ENCODE assay signal across 17 mouse cellular contexts in genomic region chr12:24918575-24919262, GRCm38 (mm10). TPM values are rescaled to one million over a fixed set of nuclear protein-coding genes. Genes with fewer than 3 reads are reported as not detected.
DNase-seq lines count a peak whose midpoint lies in the region; ATAC-seq and TF ChIP-seq lines count a peak whose summit lies in the region.
"Had no signal": no experiment of that assay in that cellular context is flagged by ENCODE, and none has a peak within 500 bp of the region (broad histone marks: within the 10 kb centered on the region; RNA-seq: fewer than 3 reads in every experiment).

No protein-coding gene starts in this region.

- 58% methylated on average over 12 of the region's 12 CpGs for WGBS in kidney, postnatal 0 days
- 48% methylated on average over 12 of the region's 12 CpGs for WGBS in midbrain, embryonic 14.5 days

- 0 out of 2 replicates have a peak overlapping the region, but pooled peaks have one; percentile 6 for H3K27ac ChIP-seq in kidney, postnatal 0 days
- peak overlapping the region; percentile 1; the same call in 1 of the 2 replicates for H3K27ac ChIP-seq in midbrain, embryonic 14.5 days (replicated peaks; ENCODE audit: low read depth, low read length)
- H3K27ac ChIP-seq: gastrocnemius, adult 2 months; stomach, postnatal 0 days had no signal

- peak; percentile 75 for DNase-seq in heart, adult 11 months
- no peak for DNase-seq in heart, adult 9 months (ENCODE audit: low spot score in 2 of 2)
- DNase-seq in kidney, postnatal 0 days (ENCODE audit: low spot score): no peak
- no peak for DNase-seq in kidney, adult 8-10 months
- peak; percentile 46 for DNase-seq in brain, embryonic 14.5 days (ENCODE audit: low read depth)
- no peak for DNase-seq in midbrain, embryonic 14.5 days
- DNase-seq in urinary bladder, postnatal 4 days (ENCODE audit: low spot score in 2 of 2): no peak
- DNase-seq in gastrocnemius, postnatal 36 days: no peak
- DNase-seq: B cell, adult 2 months; cerebellum, adult 9-10 months; gastrocnemius, adult 2 months; heart, postnatal 36 days; lung, adult 18-20 months; lung, postnatal 14 days had no signal

- 0 out of 2 replicates have a peak, but pooled peaks cover 3% of the 10 kb centered on the region for H3K36me3 ChIP-seq in kidney, postnatal 0 days (ENCODE audit: insufficient read depth, low read length)
- 0 out of 2 replicates have a peak, but pooled peaks cover 9% of the 10 kb centered on the region for H3K36me3 ChIP-seq in midbrain, embryonic 14.5 days (ENCODE audit: control insufficient read depth, insufficient read depth, low read length)

- no peak overlapping the region for H3K4me2 ChIP-seq in kidney, postnatal 0 days (ENCODE audit: low read length)
- no peak overlapping the region for H3K4me2 ChIP-seq in midbrain, embryonic 14.5 days (ENCODE audit: low read length)
- H3K4me2 ChIP-seq: liver, embryonic 11.5 days had no signal

- H3K9ac ChIP-seq in kidney, postnatal 0 days (ENCODE audit: low read depth, low read length): no peak overlapping the region
- no peak overlapping the region for H3K9ac ChIP-seq in midbrain, embryonic 14.5 days (replicated peaks; ENCODE audit: low read length)

- ATAC-seq in kidney, postnatal 0 days (replicated peaks; ENCODE audit: low FRiP score, low read depth): no peak
- no peak for ATAC-seq in midbrain, embryonic 14.5 days (ENCODE audit: low FRiP score, low TSS enrichment)
- ATAC-seq: intestine, embryonic 16.5 days had no signal

- no peaks in the 10 kb centered on the region for H3K27me3 ChIP-seq in kidney, postnatal 0 days (ENCODE audit: insufficient read depth, low read length)
- no peaks in the 10 kb centered on the region for H3K27me3 ChIP-seq in midbrain, embryonic 14.5 days (ENCODE audit: control insufficient read depth, insufficient read depth, low read length)

- no peak for TF ChIP-seq CTCF in kidney, postnatal 0 days (IDR thresholded peaks at IDR 0.05; ENCODE audit: low read depth)
- TF ChIP-seq CTCF in brain, embryonic 14.5 days (IDR thresholded peaks at IDR 0.05; ENCODE audit: borderline replicate concordance, extremely low read depth, insufficient read depth, insufficient read length): no peak

- H3K9me3 ChIP-seq in kidney, postnatal 0 days (replicated peaks; ENCODE audit: low read length): no peaks in the 10 kb centered on the region
- H3K9me3 ChIP-seq in midbrain, embryonic 14.5 days (ENCODE audit: control insufficient read depth, low read length): no peaks in the 10 kb centered on the region

- TF ChIP-seq POLR2A in brain, embryonic 14.5 days (IDR thresholded peaks at IDR 0.05; ENCODE audit: borderline replicate concordance, extremely low read depth, insufficient read depth, insufficient read length, poor library complexity, severe bottlenecking): no peak

- H3K4me3 ChIP-seq in kidney, postnatal 0 days (replicated peaks; ENCODE audit: low read depth, low read length): no peak overlapping the region
- H3K4me3 ChIP-seq in midbrain, embryonic 14.5 days (replicated peaks; ENCODE audit: low read depth, low read length): no peak overlapping the region
- H3K4me3 ChIP-seq: gastrocnemius, adult 2 months had no signal

- intact Hi-C loops in gastrocnemius, postnatal 36 days (cut with DNase I): no loop called here

- H3K4me1 ChIP-seq in kidney, postnatal 0 days (replicated peaks; ENCODE audit: insufficient read depth, low read length): no peaks in the 10 kb centered on the region
- no peaks in the 10 kb centered on the region; the same call in none of the 2 replicates for H3K4me1 ChIP-seq in midbrain, embryonic 14.5 days (ENCODE audit: control insufficient read depth, insufficient read depth, low read length)

RNA-seq across cellular contexts. Expression of gene Kidins220, which starts 56.0 kb away (rescaled TPM):
- 25.1 and 25.8 TPM in 2 replicates for polyA plus RNA-seq in kidney, postnatal 0 days (2015; fragmentation: Nextera tagmentation; extraction: Ambion mirVana)
- polyA plus RNA-seq in brain, embryonic 14.5 days (2012; rRNA removed): 205 and 265 TPM in 2 replicates
- polyA plus RNA-seq in midbrain, embryonic 14.5 days (2014; fragmentation: Nextera tagmentation; extraction: Ambion mirVana): 188 and 219 TPM in 2 replicates
- total RNA-seq in gastrocnemius, postnatal 36 days (2021): 10 to 100 TPM; 38.3 to 54.1 TPM

Comparison
In these comparisons a context has a peak if more than half of its experiments do, and no peak if none do; other contexts are left out.
1. DNase-seq: peak in heart, adult 11 months (single experiment) and brain, embryonic 14.5 days (single experiment); none in heart, adult 9 months (0 of 2), kidney, postnatal 0 days (single experiment), kidney, adult 8-10 months (0 of 2), midbrain, embryonic 14.5 days (single experiment), urinary bladder, postnatal 4 days (0 of 2) and gastrocnemius, postnatal 36 days (0 of 2).